Mouse (Mus musculus) layer of hippocampus, adult 9-11 months (tissue): ENCODE data around the gene Syne3.

Experiments used
- DNase-seq: peaks from one replicate; pipeline ENCODE4 v3.0.0; 2022

Syne3 gene

GRCm38 (mm10) chr12:105025271-105025946, 15.8 kb upstream of the Syne3 start:
- DNase-seq, result peak; percentile 71

GRCm38 (mm10) chr12:105022776-105023175, 13.2 kb upstream of the Syne3 start:
- no peak for DNase-seq

GRCm38 (mm10) chr12:105022141-105022540, 12.5 kb upstream of the Syne3 start:
- DNase-seq, result peak; percentile 58

GRCm38 (mm10) chr12:105021441-105022069, 11.9 kb upstream of the Syne3 start:
- DNase-seq, result no peak

GRCm38 (mm10) chr12:105019359-105020219, 10.0 kb upstream of the Syne3 start:
- DNase-seq, result peak; percentile 39

- DNase-seq, result no peak
Measured at GRCm38 (mm10) chr12:105016639-105017038, 7.0 kb upstream of the Syne3 start.

- peak; percentile 56 for DNase-seq
Measured at GRCm38 (mm10) chr12:105016199-105016598, 6.6 kb upstream of the Syne3 start.

- DNase-seq, result peak; percentile 62
Measured at GRCm38 (mm10) chr12:105013065-105013464, 3.5 kb upstream of the Syne3 start.

GRCm38 (mm10) chr12:105012314-105012713, 2.7 kb upstream of the Syne3 start:
- no peak for DNase-seq

GRCm38 (mm10) chr12:105011589-105011988, 2.0 kb upstream of the Syne3 start:
- DNase-seq, result no peak

GRCm38 (mm10) chr12:105010213-105010790, 693 bp upstream of the Syne3 start:
- DNase-seq, result no peak

- no peak for DNase-seq
Measured at GRCm38 (mm10) chr12:105008752-105009178, 844 bp downstream of the Syne3 start.

- DNase-seq, result no peak
Measured at GRCm38 (mm10) chr12:105008150-105008549, 1.5 kb downstream of the Syne3 start.

- DNase-seq, result no peak
Measured at GRCm38 (mm10) chr12:105005715-105005972, 4.0 kb downstream of the Syne3 start.

GRCm38 (mm10) chr12:105004956-105005714, 4.5 kb downstream of the Syne3 start:
- no peak for DNase-seq

GRCm38 (mm10) chr12:105003715-105004114, 5.9 kb downstream of the Syne3 start:
- no peak for DNase-seq

- no peak for DNase-seq
Measured at GRCm38 (mm10) chr12:105003158-105003557, 6.5 kb downstream of the Syne3 start.

GRCm38 (mm10) chr12:105002340-105003132, 7.1 kb downstream of the Syne3 start:
- no peak for DNase-seq

- no peak for DNase-seq
Measured at GRCm38 (mm10) chr12:105001317-105001716, 8.3 kb downstream of the Syne3 start.

- no peak for DNase-seq
Measured at GRCm38 (mm10) chr12:105000487-105001283, 8.9 kb downstream of the Syne3 start.

GRCm38 (mm10) chr12:104999171-104999570, 10.4 kb downstream of the Syne3 start:
- DNase-seq, result no peak
